Mouse (Mus musculus) thymus, postnatal 0 days (tissue): ENCODE data around the gene Olfr308. TPM values are rescaled to one million over a fixed set of nuclear protein-coding genes. Genes with fewer than 3 reads are reported as not detected.
"Not testable (repeated sequence)": the region's sequence is repeated elsewhere in the genome, so short reads cannot be mapped to it uniquely, and the experiment has no call there.

ENCODE experiments used
- DNase-seq: peaks from one replicate; pipeline ENCODE4 v3.0.0-alpha.2; 2015; ENCODE audit warnings: low spot score
- microRNA-seq: library from miRNA; unstranded; fragments of <30 nt; microRNA quantifications from one replicate; pipeline ENCODE4, GENCODE M21; 2016; ENCODE audit warnings: borderline number of aligned reads
- polyA plus RNA-seq: library from polyadenylated mRNA; unstranded; fragments of >200 nt; fragmentation: Nextera tagmentation; extraction: Ambion mirVana; gene quantifications from 2 replicates; pipeline ENCODE4 v1.2.1, GENCODE M21; 2015

The Olfr308 gene
- polyA plus RNA-seq, result not detected in 2 replicates

GRCm38 (mm10) chr7:86325530-86325929 is at the start of gene Olfr308:
TSS of gene Olfr308 (minus strand) at chr7:86325630.
- no peak for DNase-seq

GRCm38 (mm10) chr7:86366828-86367227 is 41.4 kb upstream of the Olfr308 start, which contains the start of gene Olfr305:
TSS of gene Olfr305 (minus strand) at chr7:86366928.
- DNase-seq, result no peak

- DNase-seq, result not testable (repeated sequence)
Measured at GRCm38 (mm10) chr7:86346296-86346695, 20.9 kb upstream of the Olfr308 start.

- DNase-seq, result no peak
Measured at GRCm38 (mm10) chr7:86344253-86344652, 18.8 kb upstream of the Olfr308 start.

GRCm38 (mm10) chr7:86342881-86343565 is 17.6 kb upstream of the Olfr308 start:
- DNase-seq, result no peak

- DNase-seq, result no peak
Measured at GRCm38 (mm10) chr7:86337486-86337885, 12.1 kb upstream of the Olfr308 start, which contains the start of gene Olfr307. TSS of gene Olfr307 (minus strand) at chr7:86337586.

- no peak for DNase-seq
Measured at GRCm38 (mm10) chr7:86321323-86321722, 4.1 kb downstream of the Olfr308 start.

GRCm38 (mm10) chr7:86313608-86314007 is 11.8 kb downstream of the Olfr308 start, which contains the start of gene Olfr309:
TSS of gene Olfr309 (minus strand) at chr7:86313708.
- no peak for DNase-seq

- DNase-seq, result no peak
Measured at GRCm38 (mm10) chr7:86277072-86277471, 48.4 kb downstream of the Olfr308 start, which contains the start of gene Olfr310. TSS of gene Olfr310 (minus strand) at chr7:86277172.

Small RNA genes within 50 kb of the gene (microRNA-seq; reads per million reads assigned to microRNA genes)
- gene Gm23192, result not detected

Other genes with a start within 250 kb of the Olfr308 start
- gene Vmn2r75, start 153.9 kb downstream of the Olfr308 start, polyA plus RNA-seq, result not detected in 2 replicates
- gene Vmn2r76, start 79.3 kb downstream of the Olfr308 start, polyA plus RNA-seq, result not detected in 2 replicates
- not detected in 2 replicates for gene Olfr310, start 48.5 kb downstream of the Olfr308 start, polyA plus RNA-seq
- not detected in 2 replicates for gene Olfr309, start 11.9 kb downstream of the Olfr308 start, polyA plus RNA-seq
- not detected in 2 replicates for gene Olfr307, start 12.0 kb upstream of the Olfr308 start, polyA plus RNA-seq
- gene Olfr305, start 41.3 kb upstream of the Olfr308 start, polyA plus RNA-seq, result not detected in 2 replicates
- not detected in 2 replicates for gene Olfr304, start 61.0 kb upstream of the Olfr308 start, polyA plus RNA-seq
- not detected in 2 replicates for gene Olfr303, start 72.2 kb upstream of the Olfr308 start, polyA plus RNA-seq
- not detected in 2 replicates for gene Olfr301, start 78.2 kb upstream of the Olfr308 start, polyA plus RNA-seq
- not detected in 2 replicates for gene Olfr299, start 134.3 kb upstream of the Olfr308 start, polyA plus RNA-seq
- not detected in 2 replicates for gene Olfr298, start 166.9 kb upstream of the Olfr308 start, polyA plus RNA-seq
- gene Olfr297, start 194.3 kb upstream of the Olfr308 start, polyA plus RNA-seq, result not detected in 2 replicates